Comparison of ENCODE assay signal across 16 mouse cellular contexts in the genomic region with DNA sequence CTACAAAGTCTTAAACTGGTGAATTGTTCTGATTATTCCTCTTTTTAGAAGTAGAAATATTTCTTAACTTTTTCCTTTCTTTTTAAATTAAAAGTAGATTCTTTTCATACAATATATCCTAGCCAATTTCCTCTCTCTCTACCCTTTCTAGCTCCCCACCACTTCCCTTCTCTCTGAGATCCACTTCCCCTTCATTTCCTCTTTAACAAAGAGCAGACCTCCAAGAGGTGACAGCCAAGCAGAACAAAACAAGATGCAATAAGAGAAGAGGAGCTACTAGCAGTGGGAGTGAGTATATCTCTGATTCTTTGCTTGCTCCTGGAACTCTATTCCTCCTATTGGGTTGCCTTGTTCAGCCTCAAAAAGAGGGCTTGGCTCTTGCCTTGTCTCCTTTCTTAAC.
"Had no signal": no experiment of that assay in that cellular context is flagged by ENCODE, and none has a peak within 500 bp of the region (broad histone marks: within the 10 kb centered on the region; RNA-seq: fewer than 3 reads in every experiment).

No protein-coding gene starts in this region.

- ATAC-seq: hindbrain, postnatal 0 days; liver, postnatal 0 days had no signal

- H3K27me3 ChIP-seq: liver, embryonic 13.5 days; neural tube, embryonic 13.5 days had no signal

- H3K4me1 ChIP-seq: limb, embryonic 10.5 days; liver, embryonic 13.5 days; neural tube, embryonic 13.5 days had no signal

- DNase-seq: kidney, adult 11 months; kidney, adult 9 months; kidney, postnatal 36 days; liver, embryonic 13.5 days; liver, postnatal 0 days; midbrain, embryonic 14.5 days; right cerebral cortex, adult 18-20 months; right cerebral cortex, postnatal 25 days; thymus, postnatal 14 days had no signal

- H3K9me3 ChIP-seq: limb, embryonic 10.5 days; liver, embryonic 13.5 days; neural tube, embryonic 13.5 days had no signal

- H3K4me2 ChIP-seq: liver, embryonic 13.5 days; neural tube, embryonic 13.5 days had no signal

- H3K4me3 ChIP-seq: layer of hippocampus, adult 2 months; limb, embryonic 10.5 days; liver, embryonic 13.5 days; neural tube, embryonic 13.5 days had no signal

- H3K36me3 ChIP-seq: limb, embryonic 10.5 days; liver, embryonic 13.5 days; neural tube, embryonic 13.5 days had no signal

- H3K9ac ChIP-seq: liver, embryonic 13.5 days; liver, postnatal 0 days; neural tube, embryonic 13.5 days had no signal

- H3K27ac ChIP-seq: hindbrain, postnatal 0 days; kidney, postnatal 0 days; layer of hippocampus, adult 2 months; limb, embryonic 10.5 days; liver, embryonic 13.5 days; macrophage; neural tube, embryonic 13.5 days; stomach, postnatal 0 days had no signal
